Mouse (Mus musculus) spleen, postnatal 14 days (tissue): ENCODE measurements around the gene Dop1b.
"Not testable (repeated sequence)": the region's sequence is repeated elsewhere in the genome, so short reads cannot be mapped to it uniquely, and the experiment has no call there.

ENCODE experiments used
- DNase-seq, 2 experiments: peaks; one replicate each; pipeline ENCODE4 v3.0.0; 2021 to 2022; ENCODE audit warnings: low spot score in 2 of 2

Dop1b gene

GRCm38 (mm10) chr16:93795391-93795790 lies 83.7 kb downstream of the Dop1b start:
- DNase-seq, result no peak

- DNase-seq, result no peak
Observed at GRCm38 (mm10) chr16:93797021-93797840, 85.5 kb downstream of the Dop1b start.

GRCm38 (mm10) chr16:93797841-93798492 lies 86.3 kb downstream of the Dop1b start:
- no peak for DNase-seq

- DNase-seq, result no peak
Observed at GRCm38 (mm10) chr16:93798623-93799022, 86.9 kb downstream of the Dop1b start.

- no peak for DNase-seq
Observed at GRCm38 (mm10) chr16:93799071-93799470, 87.4 kb downstream of the Dop1b start.

GRCm38 (mm10) chr16:93799936-93800335 lies 88.2 kb downstream of the Dop1b start:
- no peak for DNase-seq

GRCm38 (mm10) chr16:93807167-93807566 lies 95.5 kb downstream of the Dop1b start:
- DNase-seq, result no peak

- no peak for DNase-seq
Observed at GRCm38 (mm10) chr16:93807961-93808554, 96.4 kb downstream of the Dop1b start.

GRCm38 (mm10) chr16:93815856-93816736 lies 104.4 kb downstream of the Dop1b start:
- peak; percentile 66 to 74 for DNase-seq

GRCm38 (mm10) chr16:93816861-93817260 lies 105.2 kb downstream of the Dop1b start:
- no peak for DNase-seq

- no peak for DNase-seq
Observed at GRCm38 (mm10) chr16:93817371-93817770, 105.7 kb downstream of the Dop1b start.

- no peak for DNase-seq
Observed at GRCm38 (mm10) chr16:93818691-93819324, 107.1 kb downstream of the Dop1b start.

- no peak for DNase-seq
Observed at GRCm38 (mm10) chr16:93819325-93819696, 107.6 kb downstream of the Dop1b start.

- no peak for DNase-seq
Observed at GRCm38 (mm10) chr16:93820040-93820439, 108.3 kb downstream of the Dop1b start.

- no peak for DNase-seq
Observed at GRCm38 (mm10) chr16:93821706-93822105, 110.0 kb downstream of the Dop1b start.

- not testable (repeated sequence) for DNase-seq
Observed at GRCm38 (mm10) chr16:93822433-93823225, 110.9 kb downstream of the Dop1b start.

- no peak for DNase-seq
Observed at GRCm38 (mm10) chr16:93824799-93825198, 113.1 kb downstream of the Dop1b start.

GRCm38 (mm10) chr16:93825463-93825862 lies 113.8 kb downstream of the Dop1b start:
- no peak for DNase-seq

GRCm38 (mm10) chr16:93826054-93826453 lies 114.3 kb downstream of the Dop1b start:
- no peak for DNase-seq

GRCm38 (mm10) chr16:93826478-93826877 lies 114.8 kb downstream of the Dop1b start:
- not testable (repeated sequence) for DNase-seq
